Mouse (Mus musculus) lung, postnatal 25 days (tissue): ENCODE results near the gene Ppp1r3e.

Source experiments
- DNase-seq: peaks from one replicate; pipeline ENCODE4 v3.0.0; 2022; ENCODE audit warnings: low spot score

Gene Ppp1r3e

DNA sequence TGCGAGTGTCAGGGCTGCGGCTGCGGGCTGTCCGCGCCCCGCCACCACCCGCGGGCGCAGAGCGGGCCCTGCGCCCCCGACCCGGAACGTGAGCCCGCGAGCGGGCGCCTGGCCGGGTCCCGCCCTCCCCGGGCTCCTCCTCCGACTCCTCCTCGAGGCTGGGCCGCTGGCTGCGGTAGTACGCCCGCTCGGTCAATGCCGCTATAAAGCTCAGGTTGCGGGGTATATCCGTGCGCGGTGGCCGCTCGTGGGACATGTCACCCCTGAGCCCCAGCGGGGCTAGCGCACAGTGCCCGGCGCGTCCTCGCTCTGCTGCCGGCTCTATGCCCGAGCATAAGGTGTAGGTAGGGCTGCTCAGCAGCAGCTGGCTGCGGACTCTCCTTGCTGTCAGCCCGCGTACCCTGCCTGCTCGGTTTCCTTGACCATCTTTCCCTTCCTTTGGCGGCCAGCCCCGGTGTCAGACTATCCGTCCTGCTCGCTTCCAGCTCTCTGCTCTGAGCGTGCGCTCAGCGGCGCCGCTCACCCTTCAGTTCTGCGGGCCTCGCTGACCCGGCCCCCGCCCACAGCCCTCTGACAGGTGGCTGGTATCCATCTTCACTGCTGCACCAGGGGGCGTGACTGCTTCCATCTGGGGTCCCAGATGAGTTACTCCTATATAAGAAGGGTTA, at the start of gene Ppp1r3e:
Gene Ppp1r3e, minus strand, starts transcription at position 503 of the 668 bp plus-strand sequence.
- peak; percentile 55 for DNase-seq

DNA sequence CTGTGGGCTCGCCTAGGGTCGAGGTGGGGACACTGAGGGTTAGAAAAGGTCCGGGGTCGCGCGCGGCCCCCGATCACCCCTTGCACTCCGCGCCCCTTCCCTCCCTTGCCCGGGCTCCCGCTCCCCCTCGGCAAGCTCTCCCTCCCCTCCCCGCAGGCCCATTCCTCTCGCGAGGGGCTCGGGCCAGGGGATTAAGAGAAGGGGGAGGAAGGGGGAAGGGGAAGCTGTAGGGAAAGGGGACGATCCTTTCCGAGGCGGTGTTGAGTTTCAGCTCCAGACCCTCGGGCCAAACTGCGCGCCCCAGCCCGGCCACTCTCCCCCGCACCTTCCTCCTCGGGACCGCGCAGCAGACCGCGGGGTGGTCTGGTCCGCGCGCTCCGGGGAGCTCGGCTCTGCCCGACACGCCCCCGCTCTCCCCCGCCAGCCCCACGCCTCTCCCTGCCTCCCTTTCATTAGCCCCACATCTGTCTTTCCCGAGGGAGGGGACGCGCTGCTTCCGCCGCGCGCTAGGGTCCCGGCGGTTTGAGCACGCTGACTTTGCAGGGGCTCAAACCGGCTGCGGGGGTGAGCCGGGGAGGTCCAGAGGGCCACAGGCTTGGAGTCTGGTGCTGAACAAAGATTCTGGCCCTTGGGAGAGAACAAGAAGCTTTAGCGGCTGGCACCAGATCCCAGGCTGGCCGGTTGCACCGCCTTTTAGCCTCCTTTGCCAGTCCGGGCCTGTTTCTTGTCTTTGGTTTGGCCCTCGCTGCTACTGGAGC, 49.2 kb upstream of the Ppp1r3e start:
- DNase-seq: peak; percentile 21

DNA sequence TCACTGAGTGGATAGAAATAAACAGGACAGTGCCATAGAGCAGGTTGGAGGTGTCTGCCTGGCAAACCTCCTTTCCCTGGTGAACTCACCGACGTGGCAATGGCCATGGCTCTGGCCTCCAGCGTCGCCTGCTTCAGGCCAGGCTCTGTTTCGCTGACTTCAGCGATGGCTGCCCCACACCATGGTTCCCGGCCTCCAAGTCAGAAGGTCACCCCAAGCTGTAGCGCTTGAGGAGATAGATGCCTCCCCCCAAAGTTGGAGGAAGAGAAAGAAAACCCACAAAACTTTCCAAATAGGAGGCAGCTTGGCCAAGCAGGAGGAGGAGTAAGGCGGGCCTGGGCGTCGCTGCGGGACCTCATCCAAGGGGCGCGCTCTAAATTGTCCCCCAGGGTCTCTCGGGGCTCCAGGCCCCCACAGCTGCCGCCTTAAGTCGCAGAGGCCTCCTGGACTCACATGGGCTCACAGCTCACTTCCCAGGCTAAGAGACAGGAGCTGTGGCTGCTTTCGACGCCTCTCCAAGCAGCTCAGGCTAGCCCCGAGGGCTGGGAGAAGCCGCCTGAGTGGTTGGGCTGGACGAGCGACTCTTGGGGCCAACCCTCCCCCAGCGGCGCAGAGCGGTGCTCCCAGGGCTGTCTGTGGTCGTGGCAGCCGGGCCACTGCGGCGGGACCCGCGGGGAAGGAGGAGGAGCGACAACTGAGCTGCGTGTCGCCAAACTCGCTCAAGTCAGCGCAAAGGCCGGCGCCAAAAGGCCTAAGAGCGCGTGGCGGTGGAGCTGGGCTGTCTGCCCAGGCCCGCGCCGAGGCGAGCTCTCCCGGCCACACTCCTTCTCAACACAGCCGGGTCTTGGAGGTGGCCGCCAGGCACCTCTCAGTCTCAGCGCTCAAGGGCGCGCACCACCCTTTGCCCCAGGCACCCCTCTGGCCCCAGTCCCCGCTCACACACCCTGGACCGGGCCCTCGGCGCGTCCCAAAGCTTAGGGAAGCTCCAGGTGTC, 48.3 kb upstream of the Ppp1r3e start, which contains the start of gene Efs:
Gene Efs, minus strand, starts transcription at position 778 of the 994 bp plus-strand sequence.
- DNase-seq: peak; percentile 24

DNA sequence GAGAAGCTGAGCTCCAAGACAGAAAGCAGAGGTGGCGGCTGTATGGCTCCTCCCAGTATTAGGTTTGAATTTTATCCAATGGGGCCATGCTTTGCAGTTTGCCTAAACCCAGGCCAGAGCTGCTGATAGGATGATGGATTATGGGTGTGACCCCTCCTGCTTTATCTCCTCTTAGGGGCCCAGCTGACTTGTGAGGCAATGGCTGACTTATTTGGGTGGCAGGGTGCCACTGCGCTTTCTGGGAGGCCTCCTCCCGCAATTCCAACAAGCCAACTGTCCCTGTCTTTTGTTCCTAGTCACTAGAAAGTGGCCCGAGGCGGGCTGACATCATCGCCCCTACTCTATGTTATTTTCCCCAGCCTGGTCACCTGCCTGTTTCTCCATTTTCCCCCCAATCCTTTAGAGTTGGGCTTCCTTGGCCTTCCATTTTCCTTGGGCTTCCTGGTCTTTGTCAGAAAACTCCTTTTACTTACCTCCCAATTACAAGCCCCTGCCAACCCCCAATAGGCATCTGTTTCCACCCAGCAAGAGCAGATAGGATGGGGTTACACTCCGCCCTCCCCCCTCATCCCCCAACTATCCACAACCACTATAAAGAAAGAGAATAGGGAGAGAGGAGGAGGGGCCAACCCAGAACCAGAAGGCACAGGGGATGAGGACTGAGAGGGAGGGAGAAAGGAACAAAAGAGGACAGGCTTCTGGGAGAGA, 47.4 kb upstream of the Ppp1r3e start:
- DNase-seq: peak; percentile 26

DNA sequence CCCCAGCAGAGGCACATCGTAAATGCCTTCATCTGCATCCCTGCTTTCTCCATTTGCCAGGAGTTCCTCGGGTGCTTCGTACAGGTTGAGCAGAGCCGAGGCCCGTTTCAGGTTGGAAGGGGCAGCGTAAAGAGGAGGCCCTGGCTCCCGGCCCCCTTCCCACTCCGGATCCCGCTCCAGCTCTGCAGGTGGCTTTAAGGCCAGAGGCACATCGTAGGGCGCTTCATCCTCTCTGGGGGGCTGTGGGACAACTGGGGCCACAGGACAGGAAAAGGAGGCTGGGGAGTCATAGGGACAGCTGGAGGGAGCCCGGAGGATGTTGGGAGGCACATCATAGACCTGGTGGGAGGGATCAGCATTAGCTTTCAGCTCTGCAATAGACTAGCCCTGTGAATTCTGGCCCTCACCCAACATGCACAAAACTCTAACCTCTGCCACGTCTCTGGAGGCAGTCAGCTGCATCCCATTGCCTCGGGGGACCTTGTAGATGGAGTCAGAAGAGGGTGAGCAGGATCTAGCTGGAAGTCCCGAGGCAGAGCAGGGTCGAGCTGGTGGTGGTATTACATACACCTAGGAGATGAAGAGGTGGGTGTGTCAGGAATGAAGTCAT, 42.8 kb upstream of the Ppp1r3e start:
- no peak for DNase-seq

DNA sequence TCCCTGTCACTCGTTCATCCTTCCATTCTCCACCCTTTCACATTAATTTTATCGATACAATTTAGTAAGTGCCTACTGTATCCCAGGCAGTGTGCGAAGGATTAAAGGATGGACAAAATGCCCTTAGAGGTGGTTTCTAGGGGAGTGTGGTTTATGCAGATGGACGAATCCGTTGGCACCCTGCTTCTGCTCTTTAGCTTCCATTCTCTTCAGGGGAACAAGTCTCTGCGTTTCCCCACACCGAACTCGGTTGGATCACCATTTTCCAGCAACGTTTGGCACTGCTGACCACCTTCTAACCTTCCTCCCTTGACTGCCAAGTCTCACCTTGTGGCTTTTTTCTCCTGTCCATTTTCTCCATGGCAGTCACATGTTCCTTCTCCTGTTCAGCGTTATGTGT, 36.0 kb upstream of the Ppp1r3e start:
- DNase-seq: no peak

DNA sequence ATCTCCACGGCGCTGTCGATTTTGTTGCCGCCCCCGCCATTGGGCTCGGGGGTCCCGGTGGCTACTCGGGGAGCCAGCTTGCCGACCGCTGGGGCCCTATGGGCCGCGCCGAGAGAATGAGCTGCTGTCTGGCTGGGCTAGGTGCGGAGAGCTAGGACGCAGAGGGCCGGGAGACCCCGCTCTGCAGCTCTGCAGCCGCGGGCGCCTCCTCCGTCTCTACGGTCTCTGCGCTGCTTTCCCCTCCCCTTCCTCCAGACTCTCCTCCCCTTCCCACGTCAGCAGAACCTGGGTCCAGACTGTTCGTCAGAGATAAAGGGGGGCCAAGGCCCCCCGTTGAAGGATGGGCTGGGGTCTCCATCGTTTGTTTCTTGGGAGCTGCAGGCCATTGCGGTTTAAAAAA, 35.5 kb upstream of the Ppp1r3e start, which contains the start of gene Slc22a17:
Gene Slc22a17, minus strand, starts transcription at position 247 of the 400 bp plus-strand sequence.
- DNase-seq: peak; percentile 66

DNA sequence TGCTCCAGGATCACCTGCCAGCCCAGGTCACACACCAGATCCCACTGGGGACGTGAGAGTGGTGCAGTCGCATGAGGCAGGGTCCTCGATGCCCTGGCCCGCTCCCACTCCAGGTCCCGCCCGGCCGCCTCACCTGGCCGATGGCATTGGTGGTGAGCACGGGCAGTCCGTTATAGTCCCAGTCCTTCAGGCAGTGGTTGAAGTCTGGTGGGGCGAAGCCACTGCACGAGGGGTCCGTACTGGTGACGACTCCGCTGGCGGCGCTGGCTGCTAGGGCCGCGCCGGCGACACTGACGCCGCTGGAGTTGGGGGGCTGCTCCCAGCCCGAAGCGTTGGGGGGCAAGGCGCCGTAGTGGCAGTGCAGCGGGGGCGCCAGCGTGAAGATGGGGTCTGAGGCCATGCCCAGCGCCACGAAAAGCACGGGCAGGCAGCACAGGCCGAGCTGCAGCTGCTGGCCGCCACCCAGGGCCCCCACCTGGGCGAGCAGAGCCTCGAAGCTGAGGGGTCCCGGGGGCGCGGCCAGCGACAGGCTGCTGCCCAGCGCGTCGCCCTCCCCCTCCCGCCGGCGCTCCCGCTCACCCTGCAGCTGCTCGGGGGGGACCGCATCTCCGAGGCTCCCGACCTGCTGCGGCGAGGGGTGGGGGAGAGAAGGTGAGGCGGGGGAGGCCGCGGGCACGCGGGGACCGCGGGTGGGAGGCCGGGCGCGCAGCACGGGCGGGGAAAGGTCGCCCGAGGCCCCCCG, 34.9 kb upstream of the Ppp1r3e start:
- no peak for DNase-seq

DNA sequence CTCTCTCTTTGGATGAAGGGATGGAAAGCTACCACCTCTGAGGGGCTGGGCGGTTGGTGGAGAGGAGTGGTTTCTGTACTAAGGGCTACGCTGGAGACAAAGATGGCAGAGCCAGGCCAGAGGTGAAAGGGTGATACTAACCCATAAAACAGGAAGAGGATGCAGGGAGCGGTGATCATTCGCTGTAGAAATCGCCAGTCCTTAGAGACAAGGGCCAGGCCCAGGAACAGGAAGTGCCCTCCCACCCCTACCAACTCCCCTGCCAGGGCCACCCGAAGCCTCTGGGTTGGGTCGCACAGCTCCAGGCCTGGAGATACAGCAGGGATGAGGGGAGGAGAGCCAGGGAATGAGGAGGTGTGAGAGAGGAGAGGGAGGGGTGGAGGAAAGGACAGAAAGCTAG, 31.3 kb upstream of the Ppp1r3e start:
- DNase-seq: peak; percentile 18

DNA sequence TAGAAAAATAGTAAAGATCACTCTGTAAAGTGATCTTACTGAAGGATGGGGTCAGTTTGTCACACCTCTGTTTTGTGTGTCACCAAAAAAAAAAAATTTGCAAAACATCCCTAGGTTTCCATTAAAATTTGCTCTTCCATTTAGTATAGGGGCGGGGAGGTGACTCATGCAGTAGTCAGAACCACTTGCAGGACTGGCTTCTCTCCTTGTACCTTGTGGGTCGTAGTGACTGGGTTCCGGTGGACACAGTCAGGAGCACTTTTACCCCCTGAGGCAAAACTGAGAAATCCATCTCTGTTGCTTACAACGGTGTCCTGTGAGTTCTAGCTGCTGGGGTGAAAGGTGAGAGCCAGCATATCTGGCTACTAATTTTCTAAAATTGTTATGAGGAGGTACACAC, 26.3 kb upstream of the Ppp1r3e start:
- DNase-seq: no peak

DNA sequence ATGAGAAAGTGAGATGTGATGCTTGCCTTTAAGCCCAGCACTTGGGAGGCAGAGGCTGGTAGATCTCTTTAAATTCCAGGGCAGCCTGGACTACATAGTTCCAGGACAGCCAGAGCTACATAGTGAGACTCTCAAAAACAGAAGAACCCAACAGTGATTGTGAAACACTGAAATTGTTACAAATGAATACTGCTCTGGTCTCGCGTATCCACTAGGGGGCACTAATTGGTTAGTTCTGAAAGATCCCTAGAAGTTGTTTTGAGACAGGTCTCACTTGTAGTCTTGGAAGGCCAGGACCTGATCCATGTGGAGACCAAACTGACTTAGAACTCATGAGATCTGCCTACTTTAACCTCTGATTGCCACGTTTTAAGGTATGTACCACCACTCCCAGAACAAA, 23.0 kb upstream of the Ppp1r3e start:
- DNase-seq: peak; percentile 88

DNA sequence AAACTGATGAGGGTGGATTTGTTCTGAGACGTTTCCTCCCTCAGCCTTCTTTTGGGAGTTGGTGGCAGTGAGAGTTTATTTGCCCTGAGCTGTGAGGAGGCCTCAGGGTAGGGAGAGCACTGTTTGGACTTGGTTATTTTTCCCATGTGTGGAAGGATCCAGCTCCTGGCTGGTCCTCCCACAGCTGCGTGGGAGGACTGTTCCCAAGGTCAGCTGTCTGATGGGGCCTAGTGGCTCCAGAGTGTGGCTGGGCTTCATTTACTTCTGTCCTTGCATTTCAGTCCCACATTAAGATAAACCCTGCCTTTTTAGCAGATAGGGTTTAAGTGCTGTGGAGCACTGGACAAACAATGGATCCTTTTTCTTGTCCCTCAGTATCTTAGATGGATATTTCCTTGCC, 20.1 kb upstream of the Ppp1r3e start:
- no peak for DNase-seq

DNA sequence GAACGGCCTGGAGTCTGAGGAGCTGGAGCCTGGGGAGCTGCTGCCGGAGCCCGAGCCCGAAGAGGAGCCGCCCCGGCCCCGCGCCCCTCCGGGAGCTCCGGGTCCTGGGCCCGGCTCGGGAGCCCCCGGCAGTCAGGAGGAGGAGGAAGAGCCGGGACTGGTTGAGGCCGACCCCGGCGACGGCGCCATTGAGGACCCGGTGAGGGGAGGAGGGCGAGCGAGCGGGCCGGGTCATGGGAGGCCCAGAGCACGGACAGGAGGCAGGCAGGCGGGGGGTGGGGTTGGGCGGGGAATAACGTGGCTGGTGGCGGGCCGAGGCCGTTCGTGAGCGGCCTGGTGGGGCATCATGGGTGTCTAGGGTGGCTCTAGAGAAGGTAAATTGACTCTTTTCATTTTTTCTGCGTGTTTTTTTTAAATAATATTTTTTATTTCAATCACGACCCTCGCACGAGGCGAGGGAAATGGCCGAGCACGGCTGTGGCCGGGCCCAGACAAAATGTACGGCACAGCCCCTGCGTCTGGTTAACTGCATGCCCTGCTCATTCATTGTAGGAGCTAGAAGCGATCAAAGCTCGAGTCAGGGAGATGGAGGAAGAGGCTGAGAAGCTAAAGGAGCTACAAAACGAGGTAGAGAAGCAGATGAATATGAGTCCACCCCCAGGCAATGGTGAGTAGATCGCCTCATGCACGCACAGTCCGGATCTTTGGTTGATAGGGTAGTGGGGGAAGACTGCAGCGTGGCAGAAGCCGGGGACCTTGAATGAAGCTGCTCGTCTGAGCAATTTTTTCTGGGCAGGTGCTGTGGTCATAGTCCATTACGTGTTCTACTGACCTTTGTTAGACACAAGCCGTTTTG, 17.2 kb upstream of the Ppp1r3e start:
- peak; percentile 53 for DNase-seq

DNA sequence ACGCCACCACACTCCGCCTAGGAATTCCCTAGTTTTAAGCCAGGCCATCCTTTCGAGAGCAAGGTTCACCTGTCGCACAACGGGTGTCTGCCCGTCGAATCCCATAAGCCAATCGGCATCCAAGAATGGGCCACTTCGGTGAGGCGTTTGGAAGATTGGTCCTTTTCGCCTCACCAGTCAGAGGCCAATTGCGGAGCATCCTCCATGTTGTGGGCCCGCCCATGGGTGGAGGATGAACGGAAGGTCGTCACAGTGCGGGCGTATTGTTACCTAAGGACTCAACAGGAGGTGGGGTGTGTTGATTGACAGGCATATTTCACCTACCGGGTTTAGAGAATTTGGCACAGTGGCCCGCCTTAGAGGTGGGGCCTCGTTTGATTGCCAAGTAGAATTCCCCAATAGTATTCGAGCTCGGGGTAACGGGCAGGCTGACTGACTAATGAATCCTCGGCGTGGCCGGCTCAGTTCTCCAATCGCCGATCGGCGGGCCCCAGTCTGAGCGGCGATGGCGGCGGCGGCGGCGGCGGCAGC, 16.4 kb upstream of the Ppp1r3e start:
- peak; percentile 99 for DNase-seq

DNA sequence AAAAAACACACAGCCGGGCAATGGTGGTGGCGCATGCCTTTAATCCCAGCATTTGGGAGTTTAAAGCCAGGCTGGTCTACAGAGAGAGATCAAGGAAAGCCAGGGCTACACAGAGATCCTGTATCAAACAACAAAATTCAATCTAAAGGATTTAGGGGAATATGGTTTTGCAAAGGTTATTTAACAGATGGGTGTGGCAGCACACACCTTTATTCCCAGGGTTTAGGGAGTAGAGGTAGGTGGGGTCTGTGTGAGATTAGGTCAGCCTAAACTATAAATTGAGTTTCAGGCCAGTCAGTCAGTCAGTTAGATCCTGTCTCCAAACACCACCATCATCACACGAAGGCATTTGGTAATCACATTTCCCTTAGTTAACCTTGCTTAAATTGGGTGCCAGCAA, 14.8 kb upstream of the Ppp1r3e start, which contains the start of gene Pabpn1:
Gene Pabpn1, plus strand, starts transcription at position 301 of the 400 bp plus-strand sequence.
- no peak for DNase-seq

DNA sequence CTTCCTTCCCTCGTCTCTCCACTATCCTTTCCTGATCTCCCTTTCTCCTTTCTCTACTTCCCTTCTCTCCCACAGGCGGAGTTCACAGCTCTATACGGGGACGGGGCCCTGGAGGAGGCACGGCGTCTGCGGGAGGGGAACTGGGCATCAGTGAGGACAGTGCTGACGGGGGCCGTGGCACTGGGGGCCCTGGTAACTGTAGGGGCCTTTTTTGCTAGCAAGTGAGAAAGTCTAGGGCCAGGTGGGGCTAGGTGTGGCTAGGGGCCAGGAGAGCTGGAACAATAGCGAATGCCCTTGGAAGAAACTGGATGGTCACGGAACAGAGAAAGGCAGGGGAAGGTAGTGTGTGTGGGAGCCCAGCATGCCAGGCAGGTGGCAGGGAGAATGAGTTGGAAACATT, 8.0 kb upstream of the Ppp1r3e start:
- DNase-seq: no peak

DNA sequence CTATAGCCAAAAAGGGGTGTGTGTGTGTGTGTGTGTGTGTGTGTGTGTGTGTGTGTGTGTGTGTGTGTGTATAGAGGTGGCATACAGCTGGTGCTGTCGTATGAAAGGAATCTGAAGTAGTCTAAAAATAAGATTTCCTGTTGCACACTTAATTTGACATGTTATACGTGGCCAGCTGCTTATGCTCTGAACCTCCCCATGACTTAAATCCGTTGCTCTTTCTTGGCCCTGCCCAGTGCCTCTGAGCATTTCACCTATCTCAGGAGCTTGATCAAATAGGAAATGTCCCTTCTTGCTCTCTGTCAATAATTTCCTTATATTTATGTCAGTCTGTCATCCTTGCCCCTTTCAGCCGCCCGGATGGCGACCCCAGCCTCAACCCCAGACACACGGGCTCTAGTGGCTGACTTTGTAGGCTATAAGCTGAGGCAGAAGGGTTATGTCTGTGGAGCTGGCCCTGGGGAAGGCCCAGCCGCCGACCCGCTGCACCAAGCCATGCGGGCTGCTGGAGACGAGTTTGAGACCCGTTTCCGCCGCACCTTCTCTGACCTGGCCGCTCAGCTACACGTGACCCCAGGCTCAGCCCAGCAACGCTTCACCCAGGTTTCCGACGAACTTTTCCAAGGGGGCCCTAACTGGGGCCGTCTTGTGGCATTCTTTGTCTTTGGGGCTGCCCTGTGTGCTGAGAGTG, 6.8 kb upstream of the Ppp1r3e start:
- no peak for DNase-seq
